Mouse (Mus musculus): ENCODE data around the gene Prpf4b.

DNA sequence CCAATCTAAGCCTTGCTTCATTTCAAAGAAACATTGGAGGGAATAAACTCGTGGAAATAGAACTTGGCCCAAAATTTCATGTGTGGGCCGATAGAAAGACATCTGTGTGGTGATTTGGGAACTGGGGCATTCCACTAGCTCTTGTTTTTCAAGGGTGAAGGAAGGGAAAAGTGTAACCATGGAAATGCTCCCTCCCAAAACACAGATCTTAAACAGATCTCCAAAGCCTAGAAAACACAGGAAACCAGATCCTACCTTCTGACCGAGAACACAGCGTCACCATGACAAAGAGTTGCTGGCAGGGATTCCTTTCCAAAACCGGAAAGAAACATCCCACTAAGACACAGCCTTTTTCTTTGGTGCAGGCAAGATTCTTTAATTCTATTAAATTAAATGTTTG lies 15.7 kb upstream of the Prpf4b start:
- TF ChIP-seq EP300 (IDR thresholded peaks at IDR 0.05; ENCODE audit: low read depth), result no peak
- TF ChIP-seq CTCF (IDR thresholded peaks at IDR 0.05; ENCODE audit: low read depth), result no peak
